Mouse (Mus musculus): ENCODE measurements around the gene Ccdc30. TPM values are rescaled to one million over a fixed set of nuclear protein-coding genes. Genes with fewer than 3 reads are reported as not detected.

The Ccdc30 gene
- 10 to 100 TPM; 19.9 to 28.7 TPM for total RNA-seq (2021)

DNA sequence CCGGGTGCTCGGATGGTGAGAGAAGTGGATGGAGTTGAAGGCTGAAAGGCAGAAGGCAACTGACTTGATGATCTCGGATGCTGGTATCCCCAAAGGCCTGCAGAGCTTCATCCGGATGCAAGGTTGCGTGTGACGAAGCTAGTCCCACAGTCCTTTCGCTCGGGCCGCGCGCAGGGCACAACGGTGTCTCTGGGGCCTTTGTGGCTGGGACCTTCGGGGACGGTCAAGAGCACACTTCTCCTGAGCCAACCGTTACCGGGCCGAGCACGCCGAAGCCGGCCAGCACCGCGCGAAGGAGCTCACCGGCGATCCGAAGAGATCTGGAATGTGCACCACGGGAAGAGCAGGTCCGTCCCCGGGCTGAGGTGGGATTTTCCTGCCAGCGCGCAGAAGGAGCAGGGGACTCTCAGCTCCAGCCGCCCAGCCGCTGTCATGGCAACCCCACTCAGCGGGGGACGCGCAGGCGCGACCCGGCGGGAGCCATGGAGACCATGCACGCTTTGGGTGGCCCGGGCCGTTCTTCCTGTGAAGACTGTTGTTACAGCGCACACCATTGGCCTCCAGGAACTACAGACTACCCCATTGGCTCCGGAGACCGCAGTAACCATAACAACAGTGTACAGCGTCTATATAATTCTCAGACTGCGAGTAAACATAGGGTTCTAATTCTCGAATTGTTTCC lies at the start of gene Ccdc30:
TSS of gene Ccdc30 (minus strand) at position 450 of the 682 bp plus-strand sequence.
- peak; percentile 94 to 95 for DNase-seq

GRCm38 (mm10) chr4:119463756-119464419 lies 48.6 kb upstream of the Ccdc30 start:
- DNase-seq: no peak

DNA sequence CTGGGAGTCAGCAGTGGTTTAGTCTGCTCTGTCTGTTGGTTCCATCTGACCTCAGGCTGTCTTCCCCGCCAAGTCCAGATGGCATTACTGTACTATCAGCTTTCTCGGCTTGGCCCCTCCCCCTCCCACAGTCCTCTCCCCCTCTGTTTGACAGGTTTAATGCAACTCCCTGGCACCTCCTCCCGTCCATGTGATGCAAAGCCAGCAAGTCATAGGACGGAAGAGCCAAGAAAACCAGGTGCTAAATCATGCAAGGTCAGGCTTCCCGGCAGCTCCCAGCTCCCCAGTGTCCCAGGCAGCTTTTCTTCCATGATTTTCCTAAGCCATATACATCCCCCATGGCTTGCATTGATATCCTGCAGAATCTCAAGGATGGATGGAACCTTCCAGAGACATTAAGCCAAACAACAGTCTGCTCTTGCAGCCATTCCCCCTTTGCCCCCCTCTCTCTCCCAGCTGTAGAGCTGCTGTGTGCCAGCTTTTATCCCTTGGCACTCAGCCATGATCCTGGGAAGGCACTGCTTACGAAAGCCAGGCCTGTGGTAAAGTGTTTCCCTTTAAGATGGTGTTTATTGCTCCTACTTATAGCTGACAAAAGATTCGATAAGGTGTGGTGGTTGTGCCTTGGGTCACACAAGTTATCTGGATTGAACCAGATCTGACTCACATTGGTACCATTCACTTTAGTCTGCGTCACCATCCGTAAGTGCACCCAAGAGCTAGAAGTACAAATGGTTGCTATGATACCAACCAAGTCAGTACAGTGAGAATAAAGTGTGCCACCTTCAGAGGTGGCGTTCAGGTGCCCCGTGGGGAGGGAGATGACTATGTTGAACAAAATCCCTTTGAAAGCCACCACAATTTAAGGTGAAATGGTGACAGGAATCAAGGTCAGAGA lies 47.8 kb upstream of the Ccdc30 start:
- DNase-seq: no peak

- DNase-seq: no peak
Measured at GRCm38 (mm10) chr4:119462457-119462856, 47.1 kb upstream of the Ccdc30 start.

GRCm38 (mm10) chr4:119460728-119461141 lies 45.4 kb upstream of the Ccdc30 start:
- DNase-seq: peak; percentile 86 to 89

DNA sequence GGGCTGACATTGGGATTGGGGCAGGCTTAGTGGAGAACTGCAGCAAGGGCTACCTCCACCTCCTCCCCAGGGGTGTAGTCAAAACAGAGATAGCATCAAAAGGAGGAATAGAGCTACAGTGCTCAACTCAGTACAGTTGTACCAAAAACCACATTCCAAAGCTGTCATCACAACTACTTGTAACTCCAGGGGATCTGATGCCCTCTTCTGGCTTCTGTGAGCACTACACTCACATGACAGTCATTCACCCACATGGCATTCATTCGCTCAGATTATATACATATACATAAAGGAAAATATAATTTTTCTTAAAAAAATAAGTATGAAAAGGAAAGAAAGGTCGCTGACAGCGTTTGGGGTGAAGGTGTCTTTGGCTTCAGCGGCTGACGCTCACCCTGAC lies 45.0 kb upstream of the Ccdc30 start:
- no peak for DNase-seq

DNA sequence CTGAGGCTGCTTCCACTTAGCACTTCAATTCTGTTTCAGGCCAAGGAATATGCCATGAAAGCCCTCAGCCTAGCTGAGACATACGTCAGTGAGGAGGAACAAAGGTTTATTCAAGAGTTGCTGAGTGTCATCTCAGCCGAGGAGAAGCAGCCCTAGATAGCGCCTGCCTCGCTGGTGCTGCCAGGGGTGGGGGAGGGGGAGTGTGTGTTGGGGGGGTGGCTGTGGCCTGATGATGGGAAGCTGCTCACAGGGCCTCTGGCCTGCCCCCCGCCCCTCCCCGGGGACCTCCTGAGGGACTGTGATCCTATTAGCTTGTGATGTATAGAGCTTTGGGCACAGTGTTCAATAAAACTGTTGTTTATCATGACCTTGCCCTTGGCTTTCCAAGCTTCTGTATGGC lies 38.2 kb upstream of the Ccdc30 start:
- no peak for DNase-seq

GRCm38 (mm10) chr4:119453128-119453527 lies 37.8 kb upstream of the Ccdc30 start:
- DNase-seq: no peak

GRCm38 (mm10) chr4:119450436-119450835 lies 35.1 kb upstream of the Ccdc30 start:
- DNase-seq: no peak

DNA sequence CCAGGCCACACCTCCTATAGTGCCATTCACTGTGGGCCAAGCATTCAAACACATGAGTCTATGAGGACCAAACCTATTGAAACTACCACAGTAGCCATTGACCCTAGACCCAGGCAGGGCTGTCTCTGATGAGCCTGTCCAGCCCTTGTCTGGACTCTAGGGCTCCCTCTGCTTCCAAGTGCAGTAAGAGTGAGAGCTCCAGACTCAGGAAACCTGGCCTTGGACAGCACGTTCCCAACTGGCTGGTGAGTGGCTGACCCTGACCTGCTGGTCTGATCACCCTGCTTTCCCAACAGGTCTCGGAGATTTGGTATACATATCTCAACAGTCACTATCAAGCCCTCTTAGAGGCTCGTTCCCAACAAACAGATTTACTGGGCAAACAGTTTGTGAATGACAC lies 32.5 kb upstream of the Ccdc30 start:
- no peak for DNase-seq

DNA sequence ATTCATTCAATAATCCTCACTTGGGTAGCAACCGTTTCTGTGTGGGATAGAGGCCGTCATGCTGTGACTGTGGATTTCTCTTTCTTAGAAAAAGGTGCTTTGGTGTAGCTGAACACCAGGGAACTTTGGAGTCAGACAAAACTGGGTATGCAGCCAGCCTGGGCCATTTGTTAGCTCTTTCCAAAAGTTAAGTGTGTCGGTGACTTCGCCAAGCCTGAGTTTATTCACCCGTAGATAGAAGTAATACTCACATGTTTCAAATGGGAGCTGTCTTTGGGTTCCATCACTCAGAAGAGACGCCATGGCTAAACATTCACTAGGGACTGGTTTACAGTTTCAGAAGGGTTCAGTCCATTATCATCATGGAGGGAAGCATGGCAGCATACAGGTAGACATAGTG lies 31.9 kb upstream of the Ccdc30 start:
- DNase-seq: no peak

DNA sequence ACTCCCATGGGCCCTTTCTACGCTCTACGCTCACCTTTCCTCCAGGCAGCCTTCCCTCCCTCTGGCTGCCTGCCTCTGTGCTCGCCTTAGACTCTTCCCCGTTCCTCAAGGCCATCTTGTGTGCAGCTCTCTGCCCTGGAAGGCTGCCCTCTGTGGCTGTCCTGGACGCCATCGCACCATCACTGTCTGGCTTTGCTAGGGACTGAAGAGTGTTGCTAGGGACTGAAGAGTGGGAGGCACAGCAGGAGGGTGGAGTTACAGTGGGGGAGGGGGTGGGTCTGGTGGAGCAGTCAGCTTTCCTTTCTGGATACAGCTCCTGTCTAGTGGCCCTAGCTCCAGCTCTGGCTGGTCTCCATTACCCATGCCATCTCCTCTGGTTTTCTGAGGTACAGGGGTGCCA lies 27.2 kb upstream of the Ccdc30 start:
- DNase-seq: no peak

- DNase-seq: no peak
Measured at GRCm38 (mm10) chr4:119441836-119442235, 26.5 kb upstream of the Ccdc30 start.

DNA sequence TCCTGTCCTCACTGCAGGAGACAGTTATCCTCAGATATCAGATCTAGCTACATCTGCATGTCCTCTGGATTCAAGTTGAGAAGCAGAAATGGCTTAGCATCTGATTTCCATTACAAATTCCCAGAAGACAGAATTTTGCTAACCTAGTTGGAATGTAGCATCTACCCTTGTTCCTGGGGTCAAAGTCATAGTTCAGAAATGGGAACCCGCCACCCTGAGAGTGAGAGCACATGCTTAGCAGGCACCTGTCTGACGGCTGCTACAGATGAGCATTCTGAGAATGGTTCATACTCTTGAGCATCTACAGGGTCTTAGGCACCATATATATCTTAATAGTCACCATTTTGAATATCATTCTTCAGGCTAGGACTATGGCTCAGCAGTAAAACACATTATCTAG lies 22.6 kb upstream of the Ccdc30 start:
- no peak for DNase-seq

DNA sequence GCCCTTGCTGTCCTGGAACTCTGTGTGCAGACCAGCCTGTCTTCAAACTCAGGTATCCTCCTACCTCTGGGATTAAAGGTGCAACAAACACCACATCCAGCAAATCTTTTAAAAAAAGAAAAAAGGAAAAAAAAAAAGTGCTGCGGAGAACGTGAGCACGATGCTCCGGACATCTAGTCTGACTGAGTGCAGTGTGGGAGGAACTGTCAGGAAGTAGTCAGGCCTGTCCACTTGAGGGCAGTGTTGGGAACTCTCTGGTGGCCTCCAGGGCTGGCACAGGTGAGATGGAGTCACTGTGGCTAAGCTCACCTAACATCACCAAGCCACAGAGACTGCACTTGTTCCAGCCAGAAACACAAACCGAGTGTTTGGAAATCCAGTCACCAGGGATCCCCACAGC lies 15.4 kb upstream of the Ccdc30 start:
- peak in 1 of 2 experiments; percentile 19 for DNase-seq

- DNase-seq: no peak
Measured at GRCm38 (mm10) chr4:119427680-119428079, 12.4 kb upstream of the Ccdc30 start.

GRCm38 (mm10) chr4:119425601-119426000 lies 10.3 kb upstream of the Ccdc30 start:
- no peak for DNase-seq

DNA sequence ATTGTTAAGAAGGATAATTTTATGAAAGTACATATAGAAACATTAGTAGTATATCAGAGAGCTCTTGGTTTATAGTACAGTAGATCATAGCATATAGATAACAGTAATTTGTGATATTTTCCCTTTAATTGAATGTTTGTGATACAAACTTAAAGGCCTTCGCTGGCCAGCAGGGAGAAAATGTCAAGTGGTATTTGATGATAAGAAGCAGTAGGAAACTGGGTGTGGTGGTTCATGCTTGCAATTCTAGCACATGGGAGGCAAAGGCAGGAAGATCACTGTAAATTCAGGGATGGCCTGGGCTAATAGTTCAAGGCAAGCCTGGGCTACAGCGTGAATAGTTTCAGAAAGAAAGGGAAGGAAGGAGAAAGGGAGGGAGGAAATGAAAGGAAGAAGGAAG lies 9.8 kb upstream of the Ccdc30 start:
- DNase-seq: no peak

DNA sequence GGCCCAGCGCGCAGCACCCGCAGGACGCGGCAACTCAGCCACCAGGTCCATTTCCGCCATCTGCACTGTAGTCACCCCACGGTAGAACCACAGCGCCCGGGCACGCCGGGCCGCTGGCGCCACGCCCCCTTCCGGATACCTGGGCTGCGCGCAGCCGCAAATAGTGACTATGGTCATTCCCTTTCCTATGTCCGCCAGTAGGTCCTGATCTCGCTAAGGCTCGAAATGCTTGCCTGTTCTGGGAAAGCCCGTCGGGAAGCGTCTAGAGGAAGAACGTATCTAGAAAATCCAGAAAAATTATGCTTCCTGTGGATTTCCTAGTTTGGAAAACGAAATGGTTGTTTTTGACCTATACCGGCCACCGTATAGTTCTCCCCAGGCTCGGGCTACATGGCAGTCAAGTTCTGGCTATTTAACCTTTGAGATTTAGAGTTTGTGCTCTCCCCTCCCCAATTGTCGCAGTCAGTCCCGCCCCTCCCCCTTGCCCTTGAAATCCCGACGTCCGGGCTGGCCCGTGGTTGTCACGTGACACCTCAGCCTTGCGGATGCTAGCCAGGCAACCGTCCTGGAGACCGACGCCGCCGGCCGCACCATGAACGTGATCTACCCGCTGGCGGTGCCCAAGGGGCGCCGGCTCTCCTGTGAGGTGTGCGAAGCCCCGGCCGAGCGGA lies 7.1 kb upstream of the Ccdc30 start, which contains the start of the genes Ppcs and Zmynd12:
TSS of gene Ppcs (minus strand) at position 127 of the 671 bp plus-strand sequence.
TSS of gene Zmynd12 (plus strand) at position 521 of the 671 bp plus-strand sequence.
- DNase-seq: peak; percentile 81 to 82

DNA sequence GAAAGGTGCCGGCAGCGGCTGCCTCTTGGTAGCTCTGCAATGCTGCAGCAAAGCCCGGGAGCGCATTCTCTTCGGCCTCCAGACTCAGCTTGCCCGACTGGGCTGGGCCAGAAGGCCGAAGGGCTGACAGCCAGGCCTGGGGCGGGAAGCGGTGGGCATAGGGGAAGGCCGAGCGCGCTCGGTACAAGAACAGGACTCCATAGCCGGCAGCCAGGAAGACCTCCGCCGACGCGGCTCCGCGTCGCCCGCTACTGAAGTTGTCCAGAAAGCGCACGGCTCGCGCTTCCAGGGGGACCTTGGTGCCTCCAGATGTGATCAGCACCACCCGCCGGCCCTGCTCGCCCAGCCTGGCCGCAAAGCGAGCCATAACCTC lies 6.6 kb upstream of the Ccdc30 start:
- DNase-seq: no peak

DNA sequence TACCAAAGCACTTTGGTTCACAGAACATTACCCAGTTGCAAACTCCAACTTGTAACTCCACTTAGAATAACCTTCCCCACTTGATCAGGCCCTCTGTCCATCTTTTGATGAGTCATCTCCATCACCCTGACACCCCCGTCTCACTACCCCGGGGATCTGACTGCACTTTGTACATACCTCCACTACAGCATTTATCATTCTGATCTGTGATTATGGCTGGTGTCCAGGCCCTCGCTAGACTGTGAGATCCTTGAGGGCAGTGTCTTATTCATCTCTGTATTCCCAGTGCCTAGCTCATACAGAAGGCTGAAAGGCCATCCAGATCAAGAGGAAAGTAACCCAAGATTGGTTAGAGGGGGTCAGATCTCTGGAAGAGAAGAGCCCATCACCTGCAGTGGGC lies 5.9 kb upstream of the Ccdc30 start:
- DNase-seq: no peak

GRCm38 (mm10) chr4:119417894-119418293 lies 2.6 kb upstream of the Ccdc30 start:
- DNase-seq: no peak

DNA sequence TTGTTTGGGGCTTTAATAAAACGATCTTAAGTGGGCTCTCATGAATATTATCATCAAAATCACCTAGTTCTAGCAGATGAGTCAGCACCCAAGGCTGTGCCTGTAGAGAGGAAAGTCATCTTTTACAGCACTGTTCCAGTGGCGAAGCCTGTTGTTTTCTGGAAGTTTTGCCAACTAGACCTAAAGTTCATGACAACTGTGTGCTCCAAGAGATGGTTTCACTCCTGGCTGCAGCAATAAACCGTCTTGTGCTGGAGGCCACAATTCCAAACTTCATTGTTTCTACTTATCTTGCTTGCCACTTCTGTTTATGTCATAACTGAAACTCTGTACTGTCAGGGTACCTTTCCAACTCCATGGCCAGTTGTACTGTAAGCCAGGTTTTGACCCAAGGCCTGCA lies 1.9 kb upstream of the Ccdc30 start:
- no peak for DNase-seq
